Mouse (Mus musculus): ENCODE results near the gene B230118H07Rik.

The B230118H07Rik gene

GRCm38 (mm10) chr2:101638979-101639839, 10.1 kb downstream of the B230118H07Rik start:
- no peak for DNase-seq

GRCm38 (mm10) chr2:101628297-101629236, 20.8 kb downstream of the B230118H07Rik start:
- peak; percentile 94 for DNase-seq

GRCm38 (mm10) chr2:101627227-101627626, 22.1 kb downstream of the B230118H07Rik start:
- DNase-seq: no peak

GRCm38 (mm10) chr2:101624526-101624925, 24.8 kb downstream of the B230118H07Rik start, which contains the start of gene Rag2:
Gene Rag2, plus strand, starts transcription at chr2:101624718.
- no peak for DNase-seq

- no peak for DNase-seq
Measured at GRCm38 (mm10) chr2:101624011-101624410, 25.3 kb downstream of the B230118H07Rik start.

- no peak for DNase-seq
Measured at GRCm38 (mm10) chr2:101623042-101623441, 26.3 kb downstream of the B230118H07Rik start.

GRCm38 (mm10) chr2:101621611-101622010, 27.7 kb downstream of the B230118H07Rik start:
- DNase-seq: no peak

- DNase-seq: no peak
Measured at GRCm38 (mm10) chr2:101620899-101621298, 28.4 kb downstream of the B230118H07Rik start.

GRCm38 (mm10) chr2:101618373-101618772, 31.0 kb downstream of the B230118H07Rik start:
- DNase-seq: no peak

- DNase-seq: no peak
Measured at GRCm38 (mm10) chr2:101615464-101616305, 33.6 kb downstream of the B230118H07Rik start.

GRCm38 (mm10) chr2:101610861-101611260, 38.5 kb downstream of the B230118H07Rik start:
- no peak for DNase-seq

- DNase-seq: no peak
Measured at GRCm38 (mm10) chr2:101608232-101608894, 41.0 kb downstream of the B230118H07Rik start.

GRCm38 (mm10) chr2:101603099-101603498, 46.2 kb downstream of the B230118H07Rik start:
- no peak for DNase-seq

- peak; percentile 47 for DNase-seq
Measured at GRCm38 (mm10) chr2:101600703-101601102, 48.6 kb downstream of the B230118H07Rik start.

- no peak for DNase-seq
Measured at GRCm38 (mm10) chr2:101598190-101599181, 50.8 kb downstream of the B230118H07Rik start.

- no peak for DNase-seq
Measured at GRCm38 (mm10) chr2:101597186-101597585, 52.1 kb downstream of the B230118H07Rik start.

GRCm38 (mm10) chr2:101594681-101595080, 54.7 kb downstream of the B230118H07Rik start:
- DNase-seq: no peak

- no peak for DNase-seq
Measured at GRCm38 (mm10) chr2:101592886-101593285, 56.4 kb downstream of the B230118H07Rik start.

GRCm38 (mm10) chr2:101592023-101592841, 57.1 kb downstream of the B230118H07Rik start:
- no peak for DNase-seq

- DNase-seq: no peak
Measured at GRCm38 (mm10) chr2:101591356-101591755, 58.0 kb downstream of the B230118H07Rik start.
